Mouse (Mus musculus): ENCODE measurements around the gene Gm10643.

Gene Gm10643

GRCm38 (mm10) chr8:84039050-84039449, 25.9 kb downstream of the Gm10643 start:
- peak; percentile 67 for DNase-seq (ENCODE audit: low spot score)

GRCm38 (mm10) chr8:84038015-84038414, 26.9 kb downstream of the Gm10643 start:
- DNase-seq (ENCODE audit: low spot score): peak; percentile 41

- no peak for DNase-seq (ENCODE audit: low spot score)
These were observed 32.2 kb downstream of the Gm10643 start for GRCm38 (mm10) chr8:84032777-84033176.

GRCm38 (mm10) chr8:84029272-84029671, 35.7 kb downstream of the Gm10643 start:
- no peak for DNase-seq (ENCODE audit: low spot score)

- DNase-seq (ENCODE audit: low spot score): no peak
These were observed 37.5 kb downstream of the Gm10643 start for GRCm38 (mm10) chr8:84027449-84027848.

- peak; percentile 46 for DNase-seq (ENCODE audit: low spot score)
These were observed 39.1 kb downstream of the Gm10643 start for GRCm38 (mm10) chr8:84025863-84026262.

- peak; percentile 51 for DNase-seq (ENCODE audit: low spot score)
These were observed 40.8 kb downstream of the Gm10643 start for GRCm38 (mm10) chr8:84024171-84024570.

GRCm38 (mm10) chr8:84023631-84024030, 41.3 kb downstream of the Gm10643 start:
- no peak for DNase-seq (ENCODE audit: low spot score)

GRCm38 (mm10) chr8:84023085-84023484, 41.9 kb downstream of the Gm10643 start:
- peak; percentile 79 for DNase-seq (ENCODE audit: low spot score)

- DNase-seq (ENCODE audit: low spot score): no peak
These were observed 43.4 kb downstream of the Gm10643 start for GRCm38 (mm10) chr8:84021569-84021968.

- DNase-seq (ENCODE audit: low spot score): peak; percentile 64
These were observed 43.8 kb downstream of the Gm10643 start, which contains the start of gene Palm3 for GRCm38 (mm10) chr8:84021096-84021495. Gene Palm3, plus strand, starts transcription at chr8:84021471.

GRCm38 (mm10) chr8:84019738-84020137, 45.2 kb downstream of the Gm10643 start:
- no peak for DNase-seq (ENCODE audit: low spot score)

- no peak for DNase-seq (ENCODE audit: low spot score)
These were observed 49.1 kb downstream of the Gm10643 start for GRCm38 (mm10) chr8:84015833-84016232.
